Mouse (Mus musculus) monocyte, adult 2 months (primary cell): ENCODE measurements around the gene Smu1.

Experiments used
- DNase-seq, 2 experiments: peaks; one replicate each; pipeline ENCODE4 v3.0.0; 2022; ENCODE audit warnings: low spot score in 2 of 2, low read depth in 1 of 2

Smu1 gene

GRCm38 (mm10) chr4:40759876-40760275 is 2.2 kb upstream of the Smu1 start:
- no peak for DNase-seq

GRCm38 (mm10) chr4:40757157-40757779 is 455 bp downstream of the Smu1 start:
- no peak for DNase-seq

GRCm38 (mm10) chr4:40735351-40735750 is 22.4 kb downstream of the Smu1 start:
- no peak for DNase-seq

- no peak for DNase-seq
Measured at GRCm38 (mm10) chr4:40731262-40731661, 26.5 kb downstream of the Smu1 start.

- DNase-seq: no peak
Measured at GRCm38 (mm10) chr4:40727247-40727646, 30.5 kb downstream of the Smu1 start.

- DNase-seq: no peak
Measured at GRCm38 (mm10) chr4:40725554-40725953, 32.2 kb downstream of the Smu1 start.

GRCm38 (mm10) chr4:40725141-40725540 is 32.6 kb downstream of the Smu1 start:
- DNase-seq: no peak

GRCm38 (mm10) chr4:40722687-40723460 is 34.8 kb downstream of the Smu1 start:
- DNase-seq: peak; percentile 21 to 46

GRCm38 (mm10) chr4:40722011-40722666 is 35.6 kb downstream of the Smu1 start, which contains the start of gene Dnaja1:
TSS of gene Dnaja1 (plus strand) at chr4:40722150.
- DNase-seq: peak; percentile 93 to 97

- DNase-seq: no peak
Measured at GRCm38 (mm10) chr4:40720910-40721309, 36.8 kb downstream of the Smu1 start.

GRCm38 (mm10) chr4:40717141-40717540 is 40.6 kb downstream of the Smu1 start:
- no peak for DNase-seq

- DNase-seq: no peak
Measured at GRCm38 (mm10) chr4:40703710-40704275, 53.9 kb downstream of the Smu1 start.

GRCm38 (mm10) chr4:40702797-40703709 is 54.7 kb downstream of the Smu1 start, which contains the start of gene Aptx:
TSS of gene Aptx (minus strand) at chr4:40703194.
- DNase-seq: peak; percentile 86 to 95

GRCm38 (mm10) chr4:40701796-40702195 is 55.9 kb downstream of the Smu1 start:
- no peak for DNase-seq

- DNase-seq: no peak
Measured at GRCm38 (mm10) chr4:40700216-40700615, 57.5 kb downstream of the Smu1 start.

GRCm38 (mm10) chr4:40697059-40697458 is 60.7 kb downstream of the Smu1 start:
- no peak for DNase-seq

GRCm38 (mm10) chr4:40691100-40691499 is 66.6 kb downstream of the Smu1 start:
- no peak for DNase-seq
